In genomic region chr8:78508719-78509272, GRCm38 (mm10) we compare ENCODE assay signal across 8 mouse cellular contexts. TPM values are rescaled to one million over a fixed set of nuclear protein-coding genes. Genes with fewer than 3 reads are reported as not detected.
DNase-seq lines count a peak whose midpoint lies in the region; ATAC-seq lines count a peak whose summit lies in the region.

TSS of gene Rbmxl1 (minus strand) at chr8:78508898.

- H3K9ac ChIP-seq in hindbrain, embryonic 16.5 days (ENCODE audit: low read depth, low read length) = peak within 1 kb of the TSS; percentile 96

- peak; percentile 87 for DNase-seq in R1 (ENCODE audit: low read depth, low spot score)
- peak; percentile 93 to 98 for DNase-seq in cerebellum, postnatal 25 days
- peak; percentile 88 to 91 for DNase-seq in frontal cortex, postnatal 36 days (ENCODE audit: low spot score in 2 of 2)
- DNase-seq in left cerebral cortex, adult 18-20 months (ENCODE audit: low spot score in 2 of 2) = peak; percentile 89 to 93
- peak; percentile 89 for DNase-seq in right cerebral cortex, adult 18-20 months
- peak; percentile 85 for DNase-seq in urinary bladder, postnatal 10 days (ENCODE audit: low spot score)

- H3K27ac ChIP-seq in hindbrain, embryonic 16.5 days (ENCODE audit: low read depth, low read length) = peak within 1 kb of the TSS; percentile 98
- peak within 1 kb of the TSS; percentile 75 for H3K27ac ChIP-seq in macrophage

- H3K79me2 ChIP-seq in macrophage (ENCODE audit: inconsistent target) = peaks cover 61% of the 10 kb centered on the region

- H3K27me3 ChIP-seq in hindbrain, embryonic 16.5 days (replicated peaks; ENCODE audit: control insufficient read depth, insufficient read depth, low read length) = no peaks in the 10 kb centered on the region

- peaks cover 12% of the 10 kb centered on the region for H3K36me3 ChIP-seq in hindbrain, embryonic 16.5 days (ENCODE audit: control insufficient read depth, insufficient read depth, low read length)
- no peaks in the 10 kb centered on the region for H3K36me3 ChIP-seq in macrophage (ENCODE audit: inconsistent target)

- no peaks in the 10 kb centered on the region for H3K9me3 ChIP-seq in hindbrain, embryonic 16.5 days (ENCODE audit: control insufficient read depth, low read length)

- peak; percentile 95 for ATAC-seq in hindbrain, embryonic 16.5 days

- H3K4me1 ChIP-seq in hindbrain, embryonic 16.5 days (ENCODE audit: control insufficient read depth, insufficient read depth, low read depth, low read length) = peaks cover 14% of the 10 kb centered on the region

- peak within 1 kb of the TSS; percentile 88 for H3K4me2 ChIP-seq in hindbrain, embryonic 16.5 days (ENCODE audit: low read length)

- 0% methylated on average over 69 of the region's 70 CpGs for WGBS in hindbrain, embryonic 16.5 days
- 1% methylated on average over 69 of the region's 70 CpGs for WGBS in macrophage (ENCODE audit: missing documents)

- H3K4me3 ChIP-seq in hindbrain, embryonic 16.5 days (ENCODE audit: low read length) = peak within 1 kb of the TSS; percentile 95
- H3K4me3 ChIP-seq in macrophage (ENCODE audit: inconsistent target) = peak within 1 kb of the TSS; percentile 93

RNA-seq across cellular contexts. Expression of gene Rbmxl1, which starts in this region (rescaled TPM):
- polyA plus RNA-seq in hindbrain, embryonic 16.5 days (2015; fragmentation: Nextera tagmentation; extraction: Ambion mirVana) = 180 and 184 TPM in 2 replicates
- total RNA-seq in left cerebral cortex, adult 18-20 months (2021) = 10 to 100 TPM; 58.3 to 60.2 TPM
- 10 to 100 TPM in 25 of 26 experiments, 1 to 10 TPM in 1; 9.1 to 30.9 (median 19.8) TPM for total RNA-seq in macrophage (2018; cell fraction: chromatin; rRNA removed)
- 10 to 100 TPM; 32.3 to 47.5 (median 39.9) TPM for total RNA-seq in macrophage (2018; cell fraction: cytosol; rRNA removed)
- total RNA-seq in macrophage (2018; cell fraction: nucleus; rRNA removed) = 10 to 100 TPM; 15.7 to 49.3 (median 30.5) TPM
- polyA plus RNA-seq in macrophage (2018) = 45.6 to 73.7 TPM (median 65.0 TPM) in 3 replicates

Comparison
In these comparisons a context has a peak if more than half of its experiments do, and no peak if none do; other contexts are left out.
1. Peak in every context shown above with its lines: DNase-seq, ATAC-seq, H3K4me3 ChIP-seq and H3K27ac ChIP-seq.